Mouse (Mus musculus): ENCODE measurements at regions not wholly inside any gene's neighbourhood (a gene's known extent, or its start where the extent isn't known, plus 50 kb on each side); places are given as distances from the start of the nearest gene placed in this dataset.

DNA sequence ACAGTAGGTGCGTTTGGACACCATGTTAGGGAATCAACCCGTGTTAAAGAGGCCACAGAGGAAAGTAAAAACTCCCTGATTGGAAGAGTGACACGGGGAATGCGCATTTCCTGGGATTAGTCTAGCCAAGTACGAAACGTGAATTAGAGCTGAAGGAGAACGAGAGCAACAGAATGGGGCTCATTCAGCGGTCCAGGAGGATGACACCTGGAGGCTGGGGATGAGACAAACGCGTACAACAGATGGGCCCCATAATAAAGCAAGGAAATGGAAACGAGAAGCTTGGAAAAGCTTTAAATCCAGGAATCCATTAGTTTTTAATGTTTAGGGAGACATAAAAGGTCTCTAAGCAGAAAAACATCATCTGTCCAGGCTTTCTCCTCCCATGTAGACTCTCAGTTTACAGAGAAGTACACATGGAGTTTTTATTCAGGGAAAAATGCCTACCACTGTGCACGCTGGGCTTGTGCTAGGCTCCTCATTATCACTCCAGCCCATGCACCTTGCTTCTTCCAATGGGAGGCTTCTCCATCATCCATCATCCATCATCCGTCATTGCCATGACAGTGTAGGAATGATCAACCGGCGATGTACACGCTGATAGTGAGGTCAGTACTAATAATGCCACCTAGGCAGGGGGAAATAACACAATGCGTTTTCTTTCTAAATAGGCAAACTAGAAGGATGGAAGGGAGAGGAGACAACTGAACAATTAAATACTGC is 179.5 kb downstream of the Cxxc4 start:
- TF ChIP-seq CTCF (IDR thresholded peaks at IDR 0.05; ENCODE audit: insufficient read depth, low read length) (no peak), POLR2A (IDR thresholded peaks at IDR 0.05; ENCODE audit: borderline replicate concordance, extremely low read depth, low read depth, low read length) (no peak)

Data from lung, adult 2 months (tissue).